Mouse (Mus musculus): Measurements from ENCODE around the gene Amy1.
"Not testable (repeated sequence)": the region's sequence is repeated elsewhere in the genome, so short reads cannot be mapped to it uniquely, and the experiment has no call there.

Amy1 gene

DNA sequence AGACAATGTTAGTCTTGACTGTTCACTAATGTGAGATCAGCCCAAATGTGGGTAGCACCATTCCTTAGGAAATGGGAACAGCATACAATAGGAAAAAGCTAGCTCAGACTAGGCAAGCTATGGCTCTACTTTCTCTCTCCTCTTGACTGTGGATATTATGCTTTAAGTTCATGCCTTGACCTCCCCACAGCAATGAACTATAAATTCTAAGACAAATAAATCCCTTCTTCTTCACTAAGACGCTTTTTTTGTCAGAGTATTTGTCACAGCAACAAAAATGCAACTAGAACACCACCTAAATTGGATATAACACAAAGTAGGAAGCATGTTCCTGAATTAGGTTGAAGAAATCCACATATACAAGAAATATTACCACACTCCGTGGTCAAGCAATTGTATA lies at the start of gene Amy1:
Amy1 (minus strand) TSS at position 101 of the 400 bp plus-strand sequence.
- no peak for DNase-seq (ENCODE audit: low read depth in 1 of 2, low spot score in 2 of 2)

DNA sequence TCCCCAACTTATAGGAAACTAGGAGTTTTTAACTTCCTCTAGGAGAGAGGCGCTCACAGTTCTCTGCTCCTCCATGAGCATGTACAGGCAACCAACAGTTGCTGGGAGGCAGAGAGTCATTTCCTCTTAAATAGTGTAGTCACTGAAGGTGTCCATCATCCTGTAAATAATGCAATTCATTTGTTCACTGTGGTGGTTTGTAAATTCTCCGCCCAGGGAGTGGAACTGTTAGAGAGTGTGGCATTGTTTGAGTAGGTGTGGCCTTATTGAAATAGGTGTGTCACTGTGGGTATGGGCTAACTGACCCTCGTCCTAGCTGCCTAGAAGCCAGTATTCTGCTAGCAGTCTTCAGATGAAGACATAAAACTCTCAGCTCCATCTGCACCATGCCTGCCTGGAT lies 47.8 kb upstream of the Amy1 start:
- no peak for DNase-seq (ENCODE audit: low read depth in 1 of 2, low spot score in 2 of 2)

DNA sequence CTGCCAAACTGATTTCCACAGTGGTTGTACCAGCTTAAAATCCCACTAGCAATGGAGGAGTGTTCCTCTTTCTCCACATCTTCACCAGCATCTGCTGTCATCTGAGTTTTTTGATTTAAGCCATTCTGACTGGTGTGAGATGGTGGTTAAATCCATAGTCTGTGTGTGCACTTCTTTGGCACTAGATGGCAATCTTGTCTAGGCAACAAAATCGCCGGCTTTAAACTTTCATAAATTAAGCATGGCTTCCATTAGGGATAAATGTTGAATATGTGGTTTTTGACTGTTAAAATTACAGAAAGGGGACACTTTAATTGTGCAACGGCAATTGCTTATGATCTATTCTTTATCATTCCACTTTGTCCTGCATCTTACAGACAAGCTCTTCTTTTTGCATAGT lies 44.9 kb upstream of the Amy1 start:
- DNase-seq (ENCODE audit: low read depth in 1 of 2, low spot score in 2 of 2): not testable (repeated sequence)

DNA sequence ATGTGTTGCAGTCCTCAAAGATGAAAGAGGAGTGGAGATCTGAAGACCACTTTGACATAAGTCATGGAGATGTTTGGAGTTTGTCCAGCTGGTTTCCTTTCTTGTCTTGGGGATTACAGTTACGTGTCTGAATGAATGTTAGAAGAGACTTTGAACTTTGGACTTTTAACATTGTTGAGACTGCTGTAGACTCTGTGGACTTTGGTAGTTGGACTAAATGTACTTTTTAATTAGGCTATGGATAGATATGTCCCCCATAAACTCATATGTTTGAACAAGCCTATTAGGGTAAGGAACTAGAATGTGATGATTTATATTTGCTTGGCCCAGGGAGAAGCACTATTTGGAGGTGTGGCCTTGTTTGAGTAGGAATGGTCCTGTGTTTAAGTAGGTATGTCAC lies 33.0 kb upstream of the Amy1 start:
- no peak for DNase-seq (ENCODE audit: low read depth in 1 of 2, low spot score in 2 of 2)

DNA sequence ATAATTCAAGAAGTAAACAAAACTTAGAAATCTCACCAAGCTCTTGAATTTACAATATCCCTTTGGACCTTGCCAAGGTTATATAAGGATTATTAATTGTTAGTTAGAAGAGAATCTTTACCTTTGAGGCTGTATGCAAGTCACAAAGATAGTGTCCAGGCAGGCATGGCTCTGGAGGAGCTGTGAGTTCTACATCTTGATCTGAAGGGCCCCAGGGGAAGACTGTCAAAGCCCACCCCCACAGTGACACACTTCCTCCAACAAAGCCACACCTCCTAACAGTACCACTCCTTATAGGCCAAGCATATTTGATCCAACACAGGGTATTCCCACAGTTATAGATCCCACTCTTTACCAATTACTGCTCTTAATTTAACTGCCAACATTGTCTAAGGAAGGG lies 27.7 kb upstream of the Amy1 start:
- DNase-seq (ENCODE audit: low read depth in 1 of 2, low spot score in 2 of 2): no peak

DNA sequence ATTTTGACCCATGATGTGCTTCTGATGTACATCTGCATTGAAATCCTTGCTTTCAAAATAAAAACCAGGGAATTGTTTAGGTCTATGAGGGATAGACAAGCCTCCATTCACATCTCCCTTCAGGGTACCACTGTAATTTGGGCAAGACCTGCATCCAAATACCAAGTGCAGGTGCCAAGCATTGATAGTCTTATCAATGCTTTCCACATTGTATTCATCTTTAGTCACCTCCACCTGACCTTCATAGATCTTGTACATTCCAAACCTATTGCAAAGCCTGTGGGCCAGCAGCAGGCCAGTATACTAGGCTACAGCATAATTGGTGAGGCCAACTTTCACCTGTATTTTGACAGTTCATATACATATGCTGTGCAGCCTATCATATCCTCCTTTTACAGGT lies 25.1 kb upstream of the Amy1 start:
- DNase-seq (ENCODE audit: low read depth in 1 of 2, low spot score in 2 of 2): no peak

DNA sequence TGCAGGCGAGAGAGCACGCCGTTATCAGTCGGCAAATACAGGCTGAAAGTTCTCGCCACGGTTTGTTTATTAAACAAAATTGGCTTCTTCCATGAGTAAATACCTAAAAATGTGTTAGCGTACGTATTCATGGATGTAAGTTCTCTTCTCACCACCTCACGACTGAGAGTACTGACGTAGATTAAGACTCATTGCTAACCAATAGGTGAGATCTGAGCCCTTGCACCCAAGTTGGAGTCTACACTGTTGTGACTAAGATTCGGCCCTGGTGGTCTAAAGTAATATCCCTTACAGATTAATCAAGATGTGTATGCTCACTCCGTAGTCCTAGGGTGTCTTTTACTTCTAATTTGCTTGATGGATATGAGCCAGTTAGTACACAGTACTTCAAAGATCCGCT lies 24.1 kb upstream of the Amy1 start:
- no peak for DNase-seq (ENCODE audit: low read depth in 1 of 2, low spot score in 2 of 2)

DNA sequence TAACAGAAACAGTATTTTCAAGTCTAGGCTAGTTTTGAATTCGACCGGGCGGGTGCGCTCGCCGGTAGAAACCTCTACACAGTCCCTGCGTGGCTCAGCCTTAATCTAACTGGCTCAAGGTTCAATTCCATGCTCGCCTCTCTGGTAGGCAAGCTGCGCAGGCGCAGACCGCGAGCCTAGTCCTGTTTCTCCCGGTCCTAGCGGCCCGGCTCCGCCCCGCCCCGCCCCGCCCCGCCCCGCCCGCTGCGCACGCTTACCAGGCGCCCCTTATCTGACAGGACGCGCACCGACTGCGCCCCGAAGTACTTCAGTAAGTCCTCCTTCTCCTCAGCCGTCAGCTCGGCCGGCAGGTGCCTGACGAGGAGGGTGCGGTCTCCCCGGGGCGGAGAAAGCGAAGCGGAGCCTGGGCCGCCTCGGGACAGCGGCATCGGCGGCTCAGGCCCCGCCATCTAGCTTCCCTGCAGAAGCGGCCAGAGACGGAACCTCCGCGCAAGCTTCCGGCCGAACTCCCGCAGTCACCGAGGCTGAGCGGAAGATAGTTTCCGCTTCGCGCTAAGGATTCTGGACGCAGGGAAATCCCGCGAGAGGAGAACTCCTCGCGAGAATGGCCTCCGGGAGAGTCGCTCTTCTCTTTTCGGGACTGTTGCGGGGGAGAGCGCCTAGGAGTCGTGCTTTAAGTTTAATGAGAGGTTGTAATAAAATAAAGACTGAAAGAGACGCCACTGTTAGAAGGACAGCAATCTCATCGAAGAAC lies 23.3 kb upstream of the Amy1 start, which contains the start of gene Rnpc3:
Rnpc3 (minus strand) TSS at position 544 of the 754 bp plus-strand sequence.
- peak; percentile 79 to 86 for DNase-seq (ENCODE audit: low read depth in 1 of 2, low spot score in 2 of 2)

DNA sequence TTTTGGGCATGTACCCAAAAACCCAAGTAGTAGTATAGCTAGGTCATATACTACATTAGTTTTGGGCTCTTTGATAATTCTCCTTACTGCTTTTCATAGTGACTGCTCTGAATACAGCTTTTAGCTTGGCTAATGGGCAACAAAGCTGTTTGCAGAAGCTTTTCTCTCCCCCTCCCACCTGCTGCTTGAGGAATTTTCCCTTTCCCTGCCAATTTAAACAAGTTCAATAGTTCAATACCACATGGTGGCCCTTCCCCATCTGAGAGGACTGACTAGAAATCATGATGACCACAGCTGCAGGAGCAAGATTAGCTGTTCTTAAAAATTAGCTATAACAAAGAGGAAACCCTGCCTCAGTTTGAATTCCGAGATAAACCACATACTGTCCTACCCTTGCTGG lies 15.7 kb downstream of the Amy1 start:
- no peak for DNase-seq (ENCODE audit: low read depth in 1 of 2, low spot score in 2 of 2)

DNA sequence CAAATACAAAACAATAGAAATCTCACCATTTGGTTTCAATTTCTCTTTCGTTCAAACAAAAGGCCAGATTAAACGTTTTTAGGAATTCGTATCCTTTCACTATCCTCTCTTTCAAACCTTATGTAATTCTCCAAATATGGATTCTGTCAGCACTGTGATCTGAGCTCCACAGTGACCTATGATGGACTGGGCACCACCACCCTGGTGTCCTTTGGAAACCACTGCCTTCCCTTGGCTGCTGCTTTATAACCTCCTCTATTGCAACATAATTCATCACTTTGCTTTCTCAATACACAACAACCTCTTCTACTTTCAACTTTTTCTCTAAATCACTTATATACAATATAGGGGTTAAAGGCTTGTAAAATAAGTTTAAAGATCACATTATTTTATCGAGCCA lies 31.9 kb downstream of the Amy1 start:
- no peak for DNase-seq (ENCODE audit: low read depth in 1 of 2, low spot score in 2 of 2)

DNA sequence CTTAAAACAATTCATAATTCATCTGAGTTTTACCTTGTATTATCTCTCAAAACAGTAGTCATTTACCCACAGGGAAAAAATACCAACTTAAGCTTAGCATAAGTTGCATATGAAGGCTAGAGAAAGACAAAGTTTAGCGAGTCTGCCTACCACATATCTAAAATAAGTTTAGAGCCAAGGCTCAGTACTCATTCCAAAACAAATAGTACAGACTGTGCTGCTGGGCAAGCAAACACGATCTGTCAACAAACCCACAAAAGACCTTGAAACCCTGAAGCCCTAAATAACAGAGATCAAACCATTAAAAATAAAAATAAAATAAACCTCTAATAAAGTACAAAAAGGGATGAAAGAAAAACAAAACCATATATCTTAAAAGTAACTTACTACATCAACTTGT lies 32.4 kb downstream of the Amy1 start:
- no peak for DNase-seq (ENCODE audit: low read depth in 1 of 2, low spot score in 2 of 2)

DNA sequence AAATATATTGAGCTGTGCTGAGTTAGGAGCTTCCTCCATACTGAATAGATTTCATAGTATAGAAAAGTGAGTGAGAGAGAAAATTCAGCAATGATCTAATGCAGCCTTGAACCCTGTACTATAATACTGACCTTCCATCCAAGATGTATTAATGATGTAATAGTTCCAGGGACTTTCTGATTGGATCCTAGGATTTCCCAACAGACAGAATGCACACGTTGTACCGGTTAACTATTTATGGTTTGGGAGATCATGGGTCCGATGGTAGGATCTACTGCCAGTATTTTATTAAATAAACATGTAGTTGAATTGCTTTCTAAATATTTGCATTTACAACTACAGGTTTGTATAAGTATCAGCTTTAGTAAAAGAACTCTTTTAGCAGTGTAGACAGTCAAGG lies 34.3 kb downstream of the Amy1 start:
- no peak for DNase-seq (ENCODE audit: low read depth in 1 of 2, low spot score in 2 of 2)

DNA sequence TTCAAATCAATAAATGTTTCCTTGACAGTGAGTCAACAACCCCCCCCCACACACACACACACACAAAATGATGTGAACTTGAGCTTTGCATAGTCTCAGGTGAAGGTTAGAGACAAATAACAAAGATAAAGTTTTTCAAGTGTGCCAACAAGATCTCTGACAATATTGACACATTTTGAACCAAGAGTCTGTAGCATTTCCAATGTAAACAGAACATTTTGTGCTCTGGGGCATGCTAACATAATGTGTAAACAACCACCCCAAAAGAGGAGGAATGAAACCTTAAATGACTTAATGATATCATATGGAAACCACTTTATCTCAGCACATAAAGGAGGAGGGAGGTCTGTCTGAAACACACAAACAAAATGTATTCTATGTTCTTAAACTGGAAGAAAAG lies 66.8 kb downstream of the Amy1 start:
- no peak for DNase-seq (ENCODE audit: low read depth in 1 of 2, low spot score in 2 of 2)

DNA sequence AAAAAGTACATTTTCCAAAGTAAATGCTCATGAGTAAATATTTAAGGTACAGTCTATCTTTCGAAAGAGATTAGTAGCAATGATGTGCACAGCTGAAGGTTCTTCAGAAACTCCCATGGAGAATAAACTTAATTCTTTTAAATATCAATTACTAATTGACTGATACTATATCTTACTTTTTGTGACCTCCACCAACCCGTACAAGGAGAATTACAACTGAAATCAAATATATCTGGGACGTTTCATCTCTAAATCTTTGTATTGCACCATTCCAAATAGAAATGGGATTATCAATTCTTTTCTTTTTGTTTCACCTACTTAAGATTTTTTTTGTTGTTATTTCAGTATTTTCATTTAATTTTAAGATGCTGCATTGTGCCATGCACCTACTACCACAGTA lies 74.2 kb downstream of the Amy1 start, which contains the start of gene Amy2a1:
Amy2a1 (minus strand) TSS at position 101 of the 400 bp plus-strand sequence.
- DNase-seq (ENCODE audit: low read depth in 1 of 2, low spot score in 2 of 2): not testable (repeated sequence)

All from monocyte, adult 2 months (primary cell).